Mouse (Mus musculus): Measurements from ENCODE around the gene Jdp2. TPM values are rescaled to one million over a fixed set of nuclear protein-coding genes. Genes with fewer than 3 reads are reported as not detected.
"Not testable (repeated sequence)": the region's sequence is repeated elsewhere in the genome, so short reads cannot be mapped to it uniquely, and the experiment has no call there.

The Jdp2 gene
- total RNA-seq, 2 experiments from 2014 or later: 15.2 to 17.1 TPM

GRCm38 (mm10) chr12:85638541-85639325, 39.9 kb downstream of the Jdp2 start:
- DNase-seq: no peak

GRCm38 (mm10) chr12:85639326-85640008, 40.6 kb downstream of the Jdp2 start:
- peak; percentile 54 for DNase-seq

- DNase-seq: no peak
These were observed 42.2 kb downstream of the Jdp2 start for GRCm38 (mm10) chr12:85640852-85641563.

- DNase-seq: no peak
These were observed 42.7 kb downstream of the Jdp2 start for GRCm38 (mm10) chr12:85641564-85641931.

GRCm38 (mm10) chr12:85643735-85644134, 44.9 kb downstream of the Jdp2 start:
- no peak for DNase-seq

GRCm38 (mm10) chr12:85645664-85646063, 46.8 kb downstream of the Jdp2 start:
- DNase-seq: peak; percentile 29

GRCm38 (mm10) chr12:85647346-85647745, 48.5 kb downstream of the Jdp2 start:
- DNase-seq: peak; percentile 16

GRCm38 (mm10) chr12:85647955-85648354, 49.1 kb downstream of the Jdp2 start:
- DNase-seq: no peak

GRCm38 (mm10) chr12:85659319-85659718, 60.5 kb downstream of the Jdp2 start:
- DNase-seq: no peak

GRCm38 (mm10) chr12:85660855-85661254, 62.0 kb downstream of the Jdp2 start:
- DNase-seq: no peak

- not testable (repeated sequence) for DNase-seq
These were observed 63.4 kb downstream of the Jdp2 start for GRCm38 (mm10) chr12:85662232-85662631.

- peak; percentile 78 for DNase-seq
These were observed 64.1 kb downstream of the Jdp2 start for GRCm38 (mm10) chr12:85662896-85663295.

GRCm38 (mm10) chr12:85666112-85666511, 67.3 kb downstream of the Jdp2 start:
- no peak for DNase-seq

GRCm38 (mm10) chr12:85667071-85667470, 68.2 kb downstream of the Jdp2 start:
- DNase-seq: no peak

- DNase-seq: no peak
These were observed 69.9 kb downstream of the Jdp2 start for GRCm38 (mm10) chr12:85668696-85669095.

- no peak for DNase-seq
These were observed 71.3 kb downstream of the Jdp2 start for GRCm38 (mm10) chr12:85670080-85670479.

GRCm38 (mm10) chr12:85673914-85674313, 75.1 kb downstream of the Jdp2 start:
- no peak for DNase-seq

- no peak for DNase-seq
These were observed 80.3 kb downstream of the Jdp2 start for GRCm38 (mm10) chr12:85679117-85679516.

- DNase-seq: no peak
These were observed 81.0 kb downstream of the Jdp2 start for GRCm38 (mm10) chr12:85679808-85680207.

GRCm38 (mm10) chr12:85682328-85682727, 83.5 kb downstream of the Jdp2 start:
- no peak for DNase-seq

GRCm38 (mm10) chr12:85684411-85685275, 85.8 kb downstream of the Jdp2 start:
- no peak for DNase-seq

Measured in gastrocnemius, postnatal 10 days (tissue).